Mouse (Mus musculus): ENCODE results near the gene Esr1. TPM values are rescaled to one million over a fixed set of nuclear protein-coding genes. Genes with fewer than 3 reads are reported as not detected.
"Not testable (repeated sequence)": the region's sequence is repeated elsewhere in the genome, so short reads cannot be mapped to it uniquely, and the experiment has no call there.

The Esr1 gene
- 10 to 100 TPM; 20.8 to 26.0 TPM for total RNA-seq (2021)
- long read RNA-seq, experiment 1, partial matches to known transcripts, result 2 of 3 reads
- long read RNA-seq, experiment 1, other reads (novel, unspliced or antisense), result 1 of 3 reads
- long read RNA-seq, experiment 2, partial matches to known transcripts, result 4 of 4 reads
- long read RNA-seq, experiment 2, other reads (novel, unspliced or antisense), result 0 of 4 reads

DNA sequence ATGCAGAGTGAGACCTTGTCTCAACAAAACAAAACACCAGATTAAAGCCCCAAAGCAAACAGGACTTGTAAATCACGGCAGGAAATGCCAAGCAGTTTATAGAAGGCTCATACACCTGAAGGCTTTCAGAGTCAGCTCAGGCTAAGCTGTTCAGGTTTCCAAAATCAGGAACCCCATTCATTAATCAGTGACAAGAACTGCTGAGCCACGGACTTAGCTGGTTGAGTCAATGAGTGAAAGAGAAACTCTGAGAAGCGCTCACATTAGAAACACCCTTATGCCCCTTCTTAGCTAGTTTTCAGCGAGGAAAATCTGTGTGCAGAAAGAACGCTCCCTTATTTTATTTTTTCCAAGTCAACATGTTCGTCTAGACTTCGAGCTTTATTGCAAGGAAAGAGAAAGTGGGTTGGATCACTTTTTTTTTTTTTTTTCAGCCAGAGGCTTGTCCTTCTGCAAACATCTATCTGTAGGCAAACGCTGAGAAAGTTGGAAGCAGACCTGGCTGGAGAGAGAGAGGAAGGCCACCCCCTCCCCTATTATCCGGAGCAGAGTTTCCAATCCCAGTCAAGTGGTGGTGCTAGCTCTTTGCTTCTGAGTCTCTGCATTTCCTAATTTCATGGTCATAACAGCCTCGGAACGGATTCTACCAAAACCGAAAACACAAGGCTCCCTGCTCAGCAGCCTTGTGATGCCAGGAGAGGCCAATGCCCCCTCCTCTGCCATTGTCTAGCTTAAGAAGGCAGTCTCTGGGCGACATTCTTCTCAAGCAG is at the start of gene Esr1:
Gene Esr1 (plus strand): TSS at position 208 of the 770 bp plus-strand sequence.
- intact Hi-C loops (cut with DNase I; ENCODE audit: low total_unique reads), result no loop called here
- no peak for DNase-seq

GRCm38 (mm10) chr10:4565148-4565547 is 46.2 kb upstream of the Esr1 start:
- intact Hi-C loops (cut with DNase I; ENCODE audit: low total_unique reads), result no loop called here
- DNase-seq, result no peak

GRCm38 (mm10) chr10:4570778-4571177 is 40.6 kb upstream of the Esr1 start:
- no peak for DNase-seq
- intact Hi-C loops (cut with DNase I; ENCODE audit: low total_unique reads), result no loop called here

- no peak for DNase-seq
- intact Hi-C loops (cut with DNase I; ENCODE audit: low total_unique reads), result no loop called here
Observed at GRCm38 (mm10) chr10:4571304-4571703, 40.1 kb upstream of the Esr1 start.

DNA sequence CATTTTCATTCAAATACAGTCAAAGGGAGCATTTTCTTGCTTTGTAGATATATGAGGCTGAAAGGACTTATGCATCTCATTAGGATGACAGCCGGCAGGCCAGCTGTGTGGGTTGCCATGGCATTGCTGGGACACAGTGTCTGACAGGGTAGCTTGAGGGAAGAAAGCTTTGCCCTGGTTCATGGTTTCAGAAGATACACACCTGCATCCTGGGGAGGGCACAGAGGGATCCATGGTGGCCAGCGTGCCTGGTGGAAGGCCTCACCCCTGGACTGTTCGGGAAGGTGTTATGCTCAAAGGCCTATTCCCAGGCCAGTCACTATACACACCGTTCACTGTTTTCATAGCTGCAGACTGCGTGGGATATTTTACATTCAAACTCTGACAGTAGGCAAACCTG is 29.5 kb upstream of the Esr1 start:
- intact Hi-C loops (cut with DNase I; ENCODE audit: low total_unique reads), result no loop called here
- no peak for DNase-seq

- no peak for DNase-seq
- intact Hi-C loops (cut with DNase I; ENCODE audit: low total_unique reads), result no loop called here
Observed at GRCm38 (mm10) chr10:4586691-4587090, 24.7 kb upstream of the Esr1 start.

DNA sequence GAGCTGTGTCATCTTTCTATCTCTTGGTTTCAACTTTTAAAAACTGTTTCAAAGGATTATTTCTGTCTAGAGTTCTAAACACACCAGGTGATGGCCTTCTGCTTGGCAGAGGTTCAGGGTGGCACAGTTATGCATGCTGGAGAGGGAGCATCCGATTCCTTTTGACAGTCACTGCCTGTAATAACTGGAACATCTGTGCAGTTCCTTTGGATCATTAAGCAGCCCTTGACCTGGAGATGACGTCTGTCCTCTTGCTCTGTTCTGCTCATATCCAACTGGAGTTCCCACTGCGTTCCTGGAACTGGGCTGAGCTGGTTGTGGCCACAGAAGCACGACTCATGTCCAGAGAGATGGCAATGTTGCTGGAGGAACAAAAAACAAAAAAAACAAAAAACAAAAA is 21.8 kb upstream of the Esr1 start:
- intact Hi-C loops (cut with DNase I; ENCODE audit: low total_unique reads), result no loop called here
- no peak for DNase-seq

- DNase-seq, result no peak
- intact Hi-C loops (cut with DNase I; ENCODE audit: low total_unique reads), result no loop called here
Observed at GRCm38 (mm10) chr10:4590956-4591355, 20.4 kb upstream of the Esr1 start.

DNA sequence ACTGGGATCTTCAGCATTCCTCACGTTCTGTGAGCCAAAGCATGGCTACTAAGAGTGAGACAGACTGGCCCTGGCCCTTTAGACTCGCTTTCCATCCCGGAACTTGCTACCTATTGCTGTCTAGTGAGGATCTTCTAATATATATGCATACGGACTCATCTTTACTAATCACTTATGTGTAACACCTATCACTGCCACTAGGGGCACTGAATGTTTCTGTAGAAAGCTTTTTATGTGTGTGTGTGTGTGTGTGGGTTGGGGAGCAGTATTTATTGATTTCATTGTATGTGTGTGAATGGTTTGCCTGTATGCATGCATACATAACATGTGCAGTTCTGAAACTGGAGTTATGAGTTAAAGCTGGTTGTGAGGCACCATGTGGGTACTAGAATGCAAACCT is 17.6 kb upstream of the Esr1 start:
- no peak for DNase-seq
- intact Hi-C loops (cut with DNase I; ENCODE audit: low total_unique reads), result no loop called here

GRCm38 (mm10) chr10:4597211-4597610 is 14.2 kb upstream of the Esr1 start:
- intact Hi-C loops (cut with DNase I; ENCODE audit: low total_unique reads), result no loop called here
- DNase-seq, result no peak

DNA sequence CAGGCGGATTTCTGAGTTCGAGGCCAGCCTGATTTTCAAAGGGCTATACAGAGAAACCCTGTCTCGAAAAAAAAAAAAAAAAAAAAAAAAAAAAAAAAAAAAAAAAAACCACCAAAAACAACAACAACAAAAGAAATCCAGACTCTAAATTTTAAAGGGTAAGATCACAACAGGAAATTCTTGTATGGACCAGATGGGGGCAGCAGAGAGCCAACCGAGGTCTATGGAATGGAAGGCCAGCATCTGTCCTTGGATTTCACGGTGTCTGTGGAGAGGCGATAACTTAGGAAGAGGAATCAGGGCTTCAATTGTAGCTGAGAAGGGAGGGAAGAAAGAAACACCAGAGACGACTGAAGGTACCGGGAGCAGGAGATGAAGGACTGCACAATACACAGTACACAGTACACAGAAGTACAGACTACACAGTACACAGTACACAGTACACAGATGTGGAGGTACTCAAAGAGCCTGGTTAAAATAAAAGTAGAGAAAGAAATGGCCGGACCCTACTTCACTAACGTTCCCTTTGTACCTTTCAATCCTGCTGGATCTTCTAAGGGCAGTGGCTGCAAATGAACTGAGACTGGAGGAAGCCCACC is 13.1 kb upstream of the Esr1 start:
- intact Hi-C loops (cut with DNase I; ENCODE audit: low total_unique reads), result no loop called here

GRCm38 (mm10) chr10:4598916-4599315 is 12.5 kb upstream of the Esr1 start:
- no peak for DNase-seq
- intact Hi-C loops (cut with DNase I; ENCODE audit: low total_unique reads), result no loop called here

More for the DNA sequence above, 13.1 kb upstream of the Esr1 start:
- peak; percentile 63 for DNase-seq

DNA sequence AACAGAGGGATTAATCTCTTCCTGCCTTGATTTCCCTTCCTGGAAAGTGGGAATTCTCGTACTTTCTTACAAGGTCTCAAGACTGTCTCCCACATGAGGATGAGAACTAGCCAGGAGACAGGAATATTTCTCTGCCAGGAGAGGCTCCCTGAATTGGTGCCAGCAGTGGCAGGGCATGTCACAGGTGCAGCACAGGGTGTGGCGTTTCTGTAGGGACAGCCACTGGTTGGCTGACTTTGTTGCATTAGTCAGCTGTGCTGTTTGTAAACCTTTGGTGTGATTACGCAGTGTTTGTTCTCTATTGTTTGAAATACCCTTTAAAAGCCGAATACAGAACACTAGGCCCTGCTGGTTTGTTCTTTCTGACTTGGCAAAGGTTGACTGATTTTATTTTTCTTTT is 11.8 kb upstream of the Esr1 start:
- intact Hi-C loops (cut with DNase I; ENCODE audit: low total_unique reads), result no loop called here
- DNase-seq, result no peak

DNA sequence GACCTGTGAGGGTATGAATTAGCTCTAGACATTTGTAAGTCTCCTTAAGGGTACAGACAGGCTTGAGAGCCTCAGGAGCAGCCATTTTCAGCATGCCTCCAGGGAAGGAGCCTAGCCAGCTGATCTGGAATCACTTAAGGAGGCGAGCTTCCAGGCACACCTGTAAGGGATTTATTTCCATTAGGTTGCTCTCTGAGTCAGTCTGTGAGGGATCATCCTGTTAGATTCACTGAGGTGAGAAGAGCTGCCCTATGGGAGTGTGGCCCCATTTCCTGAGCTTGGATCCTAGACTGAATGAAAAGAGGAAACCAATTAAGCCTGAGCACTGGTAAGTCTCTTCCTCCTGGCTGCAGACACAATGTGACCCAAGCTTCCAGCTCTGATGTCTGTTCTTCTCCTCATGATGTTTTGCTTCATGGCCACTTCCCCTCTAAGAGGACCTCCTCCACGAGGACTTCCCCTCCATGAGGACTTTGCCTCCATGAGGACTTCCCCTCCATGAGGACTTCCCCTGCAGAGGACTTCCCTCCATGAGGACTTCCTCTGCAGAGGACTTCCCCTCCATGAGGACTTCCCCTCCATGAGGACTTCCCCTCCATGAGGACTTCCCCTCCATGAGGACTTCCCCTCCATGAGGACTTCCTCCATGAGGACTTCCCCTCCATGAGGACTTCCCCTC is 10.5 kb upstream of the Esr1 start:
- intact Hi-C loops (cut with DNase I; ENCODE audit: low total_unique reads), result loop anchor here (10.0 kb wide), 1 partner anchor 564 kb away; no protein-coding TSS in a partner anchor

GRCm38 (mm10) chr10:4601612-4602011 is 9.8 kb upstream of the Esr1 start:
- not testable (repeated sequence) for DNase-seq
- intact Hi-C loops (cut with DNase I; ENCODE audit: low total_unique reads), result loop anchor here (10.0 kb wide), 1 partner anchor 563 kb away; no protein-coding TSS in a partner anchor

More for the DNA sequence above, 10.5 kb upstream of the Esr1 start:
- no peak for DNase-seq

GRCm38 (mm10) chr10:4602466-4602865 is 8.9 kb upstream of the Esr1 start:
- intact Hi-C loops (cut with DNase I; ENCODE audit: low total_unique reads), result loop anchor here (10.0 kb wide), 1 partner anchor 562 kb away; no protein-coding TSS in a partner anchor
- DNase-seq, result no peak

DNA sequence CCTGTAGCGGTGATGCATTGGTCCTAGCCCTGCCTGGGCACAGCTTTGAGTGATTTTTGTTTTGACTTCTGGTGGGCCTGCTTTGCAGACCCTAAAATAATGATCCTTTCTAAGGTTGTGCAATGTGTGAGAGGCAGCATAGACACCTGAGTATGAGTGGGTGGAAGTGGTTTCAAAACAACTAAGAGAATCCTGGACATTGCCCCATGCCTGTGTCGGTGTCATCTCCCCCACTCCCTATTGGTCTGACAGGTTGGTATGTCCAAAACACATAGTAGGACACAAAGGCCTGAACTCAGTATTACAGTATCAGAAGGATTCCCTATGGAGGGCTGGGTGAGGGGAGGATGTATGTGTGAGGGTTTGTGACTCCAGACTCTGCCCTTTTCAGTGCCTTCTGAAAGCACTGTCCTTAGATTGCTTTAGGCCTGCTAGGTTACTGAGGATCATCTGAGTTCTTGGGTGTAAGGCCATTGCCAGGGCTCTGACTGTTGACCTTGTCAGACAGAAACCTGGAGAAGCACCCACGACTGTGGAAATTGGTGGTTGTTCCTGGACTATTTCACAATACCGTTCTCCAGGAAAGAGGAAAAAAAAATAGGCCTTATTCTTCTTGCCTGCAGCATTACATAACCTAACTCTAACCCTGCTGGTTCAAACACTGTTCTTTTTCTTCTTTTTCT is 6.7 kb upstream of the Esr1 start:
- intact Hi-C loops (cut with DNase I; ENCODE audit: low total_unique reads), result loop anchor here (10.0 kb wide), 1 partner anchor 560 kb away; no protein-coding TSS in a partner anchor
- no peak for DNase-seq

DNA sequence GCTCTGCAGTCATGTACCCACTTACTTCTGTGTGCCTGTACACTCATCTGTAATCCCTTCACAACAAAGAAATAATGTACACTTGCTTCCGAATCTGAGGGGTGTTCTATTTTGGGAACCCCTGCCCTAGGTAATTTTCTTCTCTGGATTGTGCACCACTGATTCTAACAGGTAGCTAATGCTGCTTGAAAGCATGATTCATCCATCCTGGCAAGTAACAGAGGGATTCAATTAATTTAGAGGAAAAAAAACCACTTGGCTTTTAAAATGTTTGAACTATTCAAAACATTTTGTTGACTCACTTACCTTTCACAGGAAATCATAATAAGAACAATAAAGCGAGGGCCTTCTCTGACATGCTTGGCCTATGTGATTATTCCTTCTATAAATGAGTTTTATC is 1.2 kb upstream of the Esr1 start:
- intact Hi-C loops (cut with DNase I; ENCODE audit: low total_unique reads), result no loop called here
- DNase-seq, result no peak

DNA sequence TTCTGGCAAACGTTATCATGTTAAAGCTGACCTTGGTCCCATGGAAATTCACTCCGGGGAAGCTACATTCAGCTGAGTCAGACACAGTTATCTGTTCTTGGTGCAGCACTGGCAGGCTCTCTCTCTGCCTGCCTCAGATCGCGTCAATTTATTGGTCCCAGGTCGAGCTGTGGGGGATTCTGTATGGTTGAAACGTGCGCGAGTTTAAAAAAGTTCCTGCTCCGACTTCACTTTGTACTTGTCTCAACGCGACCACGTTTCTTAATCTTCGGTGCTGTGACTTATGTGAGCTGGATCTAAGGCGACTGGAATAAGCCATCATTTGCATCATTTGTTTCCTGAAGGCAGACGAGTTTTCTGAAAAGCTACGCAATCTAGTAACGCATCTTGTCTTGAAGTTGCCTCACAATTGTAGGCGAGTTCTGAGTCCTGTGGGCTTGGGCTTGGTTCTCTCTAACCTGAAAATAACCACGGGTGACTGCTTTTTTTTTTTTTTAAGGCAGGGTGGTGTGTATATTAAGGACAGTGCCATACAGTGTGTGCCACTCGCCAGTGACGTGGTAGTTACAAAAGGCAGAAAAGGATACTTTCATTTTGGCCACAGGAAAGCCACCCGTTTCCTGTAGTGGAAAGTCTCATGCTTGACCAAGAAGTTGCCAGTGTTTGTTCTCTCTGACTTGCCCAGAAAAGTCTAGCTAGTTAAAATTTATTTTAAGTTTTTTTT is 1.1 kb downstream of the Esr1 start:
- no peak for DNase-seq
- intact Hi-C loops (cut with DNase I; ENCODE audit: low total_unique reads), result no loop called here
